Mouse (Mus musculus) C2C12 (cell line): ENCODE results near the gene Kidins220. TPM values are rescaled to one million over a fixed set of nuclear protein-coding genes. Genes with fewer than 3 reads are reported as not detected.

ENCODE experiments used
- H3K27me3 ChIP-seq: one replicate; pipeline ENCODE4 v1.6.1; 2011; ENCODE audit not compliant: control insufficient read depth, insufficient read depth, insufficient read length
- H3K36me3 ChIP-seq: one replicate; pipeline ENCODE4 v1.6.1; 2011; ENCODE audit not compliant: control insufficient read depth, insufficient read depth
- H3K4me3 ChIP-seq: one replicate; pipeline ENCODE4 v1.5.1; 2011; ENCODE audit warnings: mild to moderate bottlenecking, control low read depth; ENCODE audit not compliant: poor library complexity, insufficient read depth, severe bottlenecking
- H3K79me2 ChIP-seq: one replicate; pipeline ENCODE4 v1.6.1; 2011; ENCODE audit not compliant: control insufficient read depth, insufficient read depth
- H3K79me3 ChIP-seq: one replicate; pipeline ENCODE4 v1.6.1; 2011; ENCODE audit warnings: low read depth, control low read depth
- H3ac ChIP-seq: one replicate; pipeline ENCODE3; 2011; ENCODE audit warnings: low read depth; ENCODE audit not compliant: control insufficient read depth, insufficient read length
- CEBPB ChIP-seq: IDR thresholded peaks from one replicate; pipeline ENCODE4 v1.6.1; 2011; ENCODE audit warnings: low read depth, mild to moderate bottlenecking, control low read depth, moderate library complexity
- CTCF ChIP-seq: IDR thresholded peaks from one replicate; pipeline ENCODE4 v1.5.1; 2011; ENCODE audit not compliant: control insufficient read depth, insufficient read depth, insufficient read length
- FOSL1 ChIP-seq: IDR thresholded peaks from one replicate; pipeline ENCODE4 v1.8.0; 2011; ENCODE audit warnings: mild to moderate bottlenecking, low read length; ENCODE audit not compliant: poor library complexity, insufficient read depth, severe bottlenecking
- MAX ChIP-seq: IDR thresholded peaks from one replicate; pipeline ENCODE4 v1.6.1; 2011; ENCODE audit warnings: mild to moderate bottlenecking, control low read depth
- MYOD1 ChIP-seq: IDR thresholded peaks from one replicate; pipeline ENCODE4 v1.6.1; 2011; ENCODE audit warnings: low read depth; ENCODE audit not compliant: control insufficient read depth, insufficient read length
- MYOG ChIP-seq: IDR thresholded peaks from one replicate; pipeline ENCODE4 v1.6.1; 2011; ENCODE audit not compliant: control insufficient read depth, insufficient read length; ENCODE audit errors: extremely low read depth
- USF1 ChIP-seq: IDR thresholded peaks from one replicate; pipeline ENCODE4 v1.6.1; 2011; ENCODE audit warnings: low read depth, mild to moderate bottlenecking, control low read depth, moderate library complexity
- polyA plus RNA-seq: library from polyadenylated mRNA; unstranded; fragments of >200 nt; fragmentation: generic; extraction: Trizol; gene quantifications from one replicate; pipeline ENCODE4 v1.2.1, GENCODE M21; 2012; ENCODE audit warnings: missing spikeins

Gene Kidins220
- polyA plus RNA-seq, 1 experiment: 8.9 TPM

- Histone ChIP-seq H3K79me3 (no peaks in the 10 kb centered on the region), H3K4me3 (no peak overlapping the region), H3K36me3 (no peaks in the 10 kb centered on the region), H3ac (no peak overlapping the region), H3K79me2 (no peaks in the 10 kb centered on the region), H3K27me3 (no peaks in the 10 kb centered on the region)
- no peak for TF ChIP-seq MYOD1
- no peak for TF ChIP-seq MAX
- no peak for TF ChIP-seq CTCF
- TF ChIP-seq MYOG: no peak
- TF ChIP-seq FOSL1: no peak
- TF ChIP-seq CEBPB: no peak
- TF ChIP-seq USF1: no peak
These were observed 44.0 kb upstream of the Kidins220 start for GRCm38 (mm10) chr12:24930760-24931159.

GRCm38 (mm10) chr12:24932120-24932519, 42.6 kb upstream of the Kidins220 start:
- Histone ChIP-seq H3K4me3 (no peak overlapping the region), H3ac (no peak overlapping the region), H3K79me2 (no peaks in the 10 kb centered on the region), H3K79me3 (no peaks in the 10 kb centered on the region), H3K27me3 (no peaks in the 10 kb centered on the region), H3K36me3 (no peaks in the 10 kb centered on the region)
- no peak for TF ChIP-seq MAX
- no peak for TF ChIP-seq MYOG
- TF ChIP-seq MYOD1: no peak

- no peak overlapping the region for H3ac ChIP-seq
- no peaks in the 10 kb centered on the region for H3K27me3 ChIP-seq
- no peaks in the 10 kb centered on the region for H3K79me3 ChIP-seq
- H3K36me3 ChIP-seq: no peaks in the 10 kb centered on the region
- no peak overlapping the region for H3K4me3 ChIP-seq
- no peaks in the 10 kb centered on the region for H3K79me2 ChIP-seq
- no peak for TF ChIP-seq FOSL1
- TF ChIP-seq CEBPB: no peak
- TF ChIP-seq USF1: no peak
- TF ChIP-seq MYOD1: no peak
- no peak for TF ChIP-seq MAX
- no peak for TF ChIP-seq CTCF
- TF ChIP-seq MYOG: no peak
These were observed 41.4 kb upstream of the Kidins220 start for GRCm38 (mm10) chr12:24933206-24933775.

GRCm38 (mm10) chr12:24933996-24934395, 40.7 kb upstream of the Kidins220 start:
- Histone ChIP-seq H3K27me3 (no peaks in the 10 kb centered on the region), H3K79me3 (no peaks in the 10 kb centered on the region), H3K4me3 (no peak overlapping the region), H3ac (no peak overlapping the region), H3K36me3 (no peaks in the 10 kb centered on the region), H3K79me2 (no peaks in the 10 kb centered on the region)
- TF ChIP-seq MYOG (no peak), USF1 (no peak), MYOD1 (no peak), CTCF (no peak)

GRCm38 (mm10) chr12:24936281-24936680, 38.4 kb upstream of the Kidins220 start:
- Histone ChIP-seq H3K79me3 (no peaks in the 10 kb centered on the region), H3K27me3 (no peaks in the 10 kb centered on the region)
- no peak for TF ChIP-seq MYOG
- no peak for TF ChIP-seq FOSL1
- TF ChIP-seq CTCF: no peak
- TF ChIP-seq CEBPB: no peak
- TF ChIP-seq MAX: no peak
- no peak for TF ChIP-seq MYOD1
- TF ChIP-seq USF1: no peak

GRCm38 (mm10) chr12:24939372-24939771, 35.4 kb upstream of the Kidins220 start:
- TF ChIP-seq FOSL1: no peak
- no peak overlapping the region for H3K4me3 ChIP-seq
- no peaks in the 10 kb centered on the region for H3K27me3 ChIP-seq
- H3K36me3 ChIP-seq: no peaks in the 10 kb centered on the region
- no peak overlapping the region for H3ac ChIP-seq
- H3K79me2 ChIP-seq: no peaks in the 10 kb centered on the region
- H3K79me3 ChIP-seq: no peaks in the 10 kb centered on the region

More at GRCm38 (mm10) chr12:24936281-24936680, 38.4 kb upstream of the Kidins220 start:
- no peaks in the 10 kb centered on the region for H3K36me3 ChIP-seq
- H3ac ChIP-seq: no peak overlapping the region
- no peaks in the 10 kb centered on the region for H3K79me2 ChIP-seq
- no peak overlapping the region for H3K4me3 ChIP-seq
